Mouse (Mus musculus) spleen, adult 2 months (tissue): ENCODE data around the gene Neurl1a. TPM values are rescaled to one million over a fixed set of nuclear protein-coding genes. Genes with fewer than 3 reads are reported as not detected.
A peak's percentile ranks its signal among the peaks of the same experiment; 100 is the strongest.

ENCODE experiments used
- DNase-seq, 2 experiments: peaks; one replicate each; pipeline versions ENCODE4 v3.0.0 to v3.0.0-alpha.2; 2012 to 2021; ENCODE audit warnings: low spot score in 2 of 2, low read depth in 1 of 2
- H3K27ac ChIP-seq: fragments of 200-500 bp; 2 replicates; pipeline ENCODE4 v1.5.1; 2012; ENCODE audit warnings: low read length, inconsistent platforms; ENCODE audit not compliant: insufficient read depth
- H3K27me3 ChIP-seq: fragments of 200-500 bp; 2 replicates; pipeline ENCODE4 v1.6.1; 2012; ENCODE audit warnings: mild to moderate bottlenecking, moderate library complexity, low read length, inconsistent platforms; ENCODE audit not compliant: control insufficient read depth, insufficient read depth
- H3K36me3 ChIP-seq: fragments of 200-500 bp; 2 replicates; pipeline ENCODE4 v1.6.1; 2012; ENCODE audit warnings: mild to moderate bottlenecking, low read length, inconsistent platforms; ENCODE audit not compliant: control insufficient read depth, insufficient read depth
- H3K4me1 ChIP-seq: fragments of 200-500 bp; 2 replicates; pipeline ENCODE4 v1.6.1; 2011; ENCODE audit warnings: inconsistent platforms; ENCODE audit not compliant: control insufficient read depth, insufficient read depth, insufficient read length
- H3K4me3 ChIP-seq: fragments of 200-500 bp; 2 replicates; pipeline ENCODE4 v1.5.1; 2011; ENCODE audit warnings: mild to moderate bottlenecking, inconsistent platforms; ENCODE audit not compliant: insufficient read depth, insufficient read length; ENCODE audit errors: extremely low read depth
- CTCF ChIP-seq: fragments of 200-500 bp; IDR thresholded peaks from 2 replicates; pipeline ENCODE4 v1.5.1; 2011; ENCODE audit warnings: mild to moderate bottlenecking, inconsistent platforms; ENCODE audit not compliant: insufficient read depth, insufficient read length, insufficient replicate concordance; ENCODE audit errors: extremely low read depth
- POLR2A ChIP-seq: fragments of 200-500 bp; IDR thresholded peaks from 2 replicates; pipeline ENCODE4 v1.6.1; 2011; ENCODE audit warnings: low read depth, low read length, inconsistent platforms
- WGBS: fragments of 180-500 bp; shearing (Covaris S2); methylation state at CpG from one replicate; pipeline ENCODE4 v1.1.7; 2018; 5-methylcytosine and 5-hydroxymethylcytosine counted together
- polyA plus RNA-seq: library from polyadenylated mRNA; depleted of rRNA; stranded (reverse); fragments of >200 nt; gene quantifications from 2 replicates; pipeline ENCODE4 v1.2.3, GENCODE M21; 2012

Gene Neurl1a
- polyA plus RNA-seq, 1 experiment, result 2.6 TPM

GRCm38 (mm10) chr19:47279788-47280532 is 101.3 kb downstream of the Neurl1a start:
- Histone ChIP-seq H3K36me3 (peaks cover 20% of the 10 kb centered on the region), H3K27ac (peak overlapping the region; percentile 48; the same call in 1 of the 2 replicates), H3K4me1 (no peaks in the 10 kb centered on the region), H3K4me3 (no peak overlapping the region), H3K27me3 (no peaks in the 10 kb centered on the region)
- DNase-seq, result no peak
- WGBS, result 82% methylated on average over 15 of the region's 15 CpGs
- TF ChIP-seq POLR2A (no peak), CTCF (no peak)

- no peaks in the 10 kb centered on the region for H3K4me1 ChIP-seq
- TF ChIP-seq CTCF (no peak), POLR2A (no peak)
- H3K36me3 ChIP-seq, result peaks cover 26% of the 10 kb centered on the region
- H3K4me3 ChIP-seq, result no peak overlapping the region
- H3K27me3 ChIP-seq, result no peaks in the 10 kb centered on the region
- DNase-seq, result no peak
- 90% methylated on average over 8 of the region's 9 CpGs for whole genome bisulfite sequencing
- no peak overlapping the region for H3K27ac ChIP-seq
Observed at GRCm38 (mm10) chr19:47280894-47281293, 102.3 kb downstream of the Neurl1a start.

- Histone ChIP-seq H3K27ac (no peak overlapping the region), H3K27me3 (no peaks in the 10 kb centered on the region), H3K4me3 (no peak overlapping the region), H3K36me3 (peaks cover 22% of the 10 kb centered on the region), H3K4me1 (no peaks in the 10 kb centered on the region)
- TF ChIP-seq POLR2A (no peak), CTCF (no peak)
- WGBS, result 91% methylated on average over 6 of the region's 6 CpGs
- DNase-seq, result no peak
Observed at GRCm38 (mm10) chr19:47282050-47282454, 103.4 kb downstream of the Neurl1a start.

GRCm38 (mm10) chr19:47282688-47283215 is 104.1 kb downstream of the Neurl1a start:
- Histone ChIP-seq H3K27ac (no peak overlapping the region; the same call in 1 of the 2 replicates), H3K4me1 (no peaks in the 10 kb centered on the region), H3K36me3 (peaks cover 22% of the 10 kb centered on the region), H3K27me3 (no peaks in the 10 kb centered on the region), H3K4me3 (no peak overlapping the region)
- no peak for DNase-seq
- 95% methylated on average over 17 of the region's 17 CpGs for WGBS
- TF ChIP-seq POLR2A (no peak), CTCF (no peak)

GRCm38 (mm10) chr19:47285581-47285980 is 107.0 kb downstream of the Neurl1a start:
- Histone ChIP-seq H3K36me3 (peaks cover 13% of the 10 kb centered on the region), H3K4me1 (no peaks in the 10 kb centered on the region), H3K4me3 (no peak overlapping the region), H3K27me3 (no peaks in the 10 kb centered on the region), H3K27ac (no peak overlapping the region)
- WGBS, result 93% methylated on average over 6 of the region's 6 CpGs
- DNase-seq, result no peak
- TF ChIP-seq CTCF, result no peak
- TF ChIP-seq POLR2A, result no peak

GRCm38 (mm10) chr19:47286886-47287450 is 108.3 kb downstream of the Neurl1a start:
- Histone ChIP-seq H3K27ac (no peak overlapping the region), H3K36me3 (peaks cover 13% of the 10 kb centered on the region), H3K4me1 (no peaks in the 10 kb centered on the region), H3K27me3 (no peaks in the 10 kb centered on the region), H3K4me3 (no peak overlapping the region)
- DNase-seq, result no peak
- 93% methylated on average over 17 of the region's 17 CpGs for WGBS
- TF ChIP-seq POLR2A (no peak), CTCF (no peak)
